Mouse (Mus musculus) layer of hippocampus, adult 18-20 months (tissue): ENCODE results near the gene Mapt. TPM values are rescaled to one million over a fixed set of nuclear protein-coding genes. Genes with fewer than 3 reads are reported as not detected.

Experiments used
- DNase-seq, 2 experiments: peaks; one replicate each; pipeline ENCODE4 v3.0.0; 2022; ENCODE audit warnings: low spot score in 2 of 2
- total RNA-seq, 2 experiments: library from RNA; stranded (reverse); gene quantifications; 2 replicates each; pipeline ENCODE4 v1.2.3; 2021

Mapt gene
- total RNA-seq, 2 experiments from 2014 or later: 329 to 337 TPM

- no peak for DNase-seq
Measured at GRCm38 (mm10) chr11:104310226-104310887, 79.2 kb downstream of the Mapt start.

- DNase-seq: no peak
Measured at GRCm38 (mm10) chr11:104311643-104312042, 80.5 kb downstream of the Mapt start.

- peak; percentile 52 to 76 for DNase-seq
Measured at GRCm38 (mm10) chr11:104315703-104316102, 84.5 kb downstream of the Mapt start.

- no peak for DNase-seq
Measured at GRCm38 (mm10) chr11:104316685-104317400, 85.7 kb downstream of the Mapt start.

- DNase-seq: no peak
Measured at GRCm38 (mm10) chr11:104317631-104318030, 86.4 kb downstream of the Mapt start.

GRCm38 (mm10) chr11:104318940-104319781 lies 88.0 kb downstream of the Mapt start:
- DNase-seq: no peak

GRCm38 (mm10) chr11:104320511-104320910 lies 89.3 kb downstream of the Mapt start:
- no peak for DNase-seq

GRCm38 (mm10) chr11:104322142-104322541 lies 91.0 kb downstream of the Mapt start:
- no peak for DNase-seq

- no peak for DNase-seq
Measured at GRCm38 (mm10) chr11:104327462-104327861, 96.3 kb downstream of the Mapt start.

GRCm38 (mm10) chr11:104327946-104328345 lies 96.8 kb downstream of the Mapt start:
- no peak for DNase-seq

- DNase-seq: no peak
Measured at GRCm38 (mm10) chr11:104329185-104329926, 98.2 kb downstream of the Mapt start.

- DNase-seq: no peak
Measured at GRCm38 (mm10) chr11:104330151-104330550, 99.0 kb downstream of the Mapt start.

GRCm38 (mm10) chr11:104331208-104331607 lies 100.0 kb downstream of the Mapt start:
- DNase-seq: no peak

- peak in 1 of 2 experiments; percentile 48 for DNase-seq
Measured at GRCm38 (mm10) chr11:104332105-104332504, 100.9 kb downstream of the Mapt start.

GRCm38 (mm10) chr11:104334115-104334514 lies 102.9 kb downstream of the Mapt start:
- no peak for DNase-seq

- DNase-seq: no peak
Measured at GRCm38 (mm10) chr11:104334946-104335345, 103.8 kb downstream of the Mapt start.

- DNase-seq: no peak
Measured at GRCm38 (mm10) chr11:104346931-104347330, 115.7 kb downstream of the Mapt start.

GRCm38 (mm10) chr11:104361790-104362189 lies 130.6 kb downstream of the Mapt start:
- no peak for DNase-seq

- no peak for DNase-seq
Measured at GRCm38 (mm10) chr11:104362704-104363103, 131.5 kb downstream of the Mapt start.

- DNase-seq: no peak
Measured at GRCm38 (mm10) chr11:104363823-104364600, 132.8 kb downstream of the Mapt start.
